Mouse (Mus musculus) retina, embryonic 14.5 days (tissue): ENCODE measurements around the gene B2m.

ENCODE experiments used
- DNase-seq: peaks from one replicate; pipeline ENCODE4 v3.0.0-alpha.2; 2015; ENCODE audit warnings: low spot score

The B2m gene

GRCm38 (mm10) chr2:122149716-122150115, 2.2 kb downstream of the B2m start:
- no peak for DNase-seq

- DNase-seq = no peak
Observed at GRCm38 (mm10) chr2:122151221-122151620, 3.7 kb downstream of the B2m start.

GRCm38 (mm10) chr2:122152850-122153249, 5.4 kb downstream of the B2m start:
- DNase-seq = no peak

GRCm38 (mm10) chr2:122153681-122154365, 6.3 kb downstream of the B2m start:
- DNase-seq = no peak

- no peak for DNase-seq
Observed at GRCm38 (mm10) chr2:122154479-122154878, 7.0 kb downstream of the B2m start.

DNA sequence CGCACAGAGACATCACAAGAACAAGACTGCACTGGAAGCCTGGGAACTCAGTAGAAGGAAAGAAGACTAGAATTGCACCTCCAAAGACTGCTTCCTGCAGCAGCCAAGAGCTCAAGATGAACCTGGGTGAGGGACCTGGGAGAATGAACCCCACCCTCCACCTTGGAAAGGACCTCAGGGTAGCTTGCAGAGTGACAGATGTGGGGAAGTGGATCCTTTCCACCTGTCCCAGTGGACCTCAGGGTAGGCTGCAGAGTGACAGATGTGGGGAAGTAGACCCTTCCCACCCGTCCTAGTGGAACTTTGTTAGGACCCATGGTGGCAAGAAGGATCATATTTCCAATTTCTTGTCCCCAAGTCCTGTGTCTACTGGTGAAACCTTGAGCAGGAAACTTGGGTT, 7.8 kb downstream of the B2m start:
- DNase-seq = no peak

DNA sequence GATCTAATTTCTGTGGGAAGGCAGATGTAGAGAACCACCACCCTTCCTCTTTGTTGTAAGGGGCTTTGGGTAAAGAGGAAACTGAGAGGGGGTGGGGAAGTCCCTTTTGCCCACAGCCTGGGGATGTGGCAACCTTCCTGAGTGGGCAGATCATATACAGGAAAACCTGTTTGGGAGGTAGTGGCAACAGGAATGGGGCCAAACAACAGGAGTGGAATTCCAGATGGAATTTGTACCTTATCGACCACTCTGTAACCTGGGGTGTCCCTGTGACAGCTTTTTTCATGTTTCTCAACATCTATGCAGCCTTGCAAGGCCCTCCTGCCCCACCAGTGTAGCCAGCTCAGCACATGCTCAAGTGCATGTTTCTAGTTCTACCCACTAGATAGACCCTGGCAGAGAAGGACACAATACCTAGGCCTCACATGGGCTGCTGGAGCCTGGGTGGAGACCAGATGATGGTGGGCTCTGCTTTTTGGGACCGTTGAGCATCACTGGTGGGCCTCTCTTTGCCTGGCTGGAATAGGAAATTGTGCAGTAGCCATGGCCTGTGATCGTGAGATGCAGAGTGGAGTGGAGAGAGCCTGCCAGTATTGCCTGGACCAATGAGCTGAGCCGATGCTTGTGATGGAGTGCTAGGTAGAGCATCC, 8.7 kb downstream of the B2m start:
- DNase-seq = no peak

DNA sequence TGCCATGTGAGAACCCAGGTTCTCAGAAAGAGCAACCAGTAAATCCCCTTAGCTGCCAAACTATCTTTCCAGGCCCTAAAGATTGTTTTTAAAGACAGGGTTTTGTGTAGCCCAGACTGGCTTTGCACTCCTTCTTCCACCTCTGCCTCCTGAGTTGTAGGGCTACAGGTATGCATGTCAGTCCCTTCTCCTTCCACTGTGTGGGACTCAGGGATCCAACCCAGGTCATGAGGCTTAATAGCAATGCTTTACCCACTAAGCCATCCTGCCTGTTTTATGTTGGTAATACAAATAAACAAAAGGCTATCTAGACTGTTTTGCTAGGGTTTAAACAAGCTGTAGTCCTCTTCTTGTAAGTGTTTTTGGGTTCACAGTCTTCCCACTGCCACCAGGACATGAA, 10.1 kb downstream of the B2m start:
- DNase-seq = no peak

GRCm38 (mm10) chr2:122158362-122158802, 10.9 kb downstream of the B2m start:
- no peak for DNase-seq

GRCm38 (mm10) chr2:122159667-122160066, 12.2 kb downstream of the B2m start:
- no peak for DNase-seq

GRCm38 (mm10) chr2:122160680-122161079, 13.2 kb downstream of the B2m start, which contains the start of gene Trim69:
Trim69 (plus strand) TSS chr2:122160700.
- DNase-seq = peak; percentile 85

- DNase-seq = no peak
Observed at GRCm38 (mm10) chr2:122161542-122161941, 14.1 kb downstream of the B2m start.

GRCm38 (mm10) chr2:122162529-122162928, 15.0 kb downstream of the B2m start:
- no peak for DNase-seq

- DNase-seq = no peak
Observed at GRCm38 (mm10) chr2:122163430-122164195, 16.1 kb downstream of the B2m start.

- no peak for DNase-seq
Observed at GRCm38 (mm10) chr2:122164293-122164692, 16.8 kb downstream of the B2m start.

DNA sequence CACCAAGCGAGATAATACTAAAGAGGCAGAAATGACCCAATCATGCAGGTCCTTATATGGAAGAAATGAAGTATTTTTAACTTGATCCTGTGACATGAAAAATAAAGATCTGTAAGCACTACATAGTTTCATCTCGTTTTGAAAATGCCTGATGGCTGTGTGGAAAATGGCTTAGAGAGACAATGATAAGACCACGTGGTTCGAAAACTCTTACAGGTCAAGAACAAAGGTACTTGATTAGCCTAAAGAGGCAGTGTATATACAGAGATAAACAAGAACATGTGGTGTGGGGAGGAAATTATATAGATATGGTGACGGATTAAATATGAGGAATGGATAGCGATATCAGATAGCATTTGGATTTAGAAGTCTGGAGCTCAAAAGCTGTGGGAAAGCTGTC, 23.8 kb downstream of the B2m start:
- no peak for DNase-seq

GRCm38 (mm10) chr2:122172188-122172587, 24.7 kb downstream of the B2m start:
- no peak for DNase-seq

- DNase-seq = no peak
Observed at GRCm38 (mm10) chr2:122180051-122180822, 32.8 kb downstream of the B2m start.

GRCm38 (mm10) chr2:122185086-122185485, 37.6 kb downstream of the B2m start:
- no peak for DNase-seq

DNA sequence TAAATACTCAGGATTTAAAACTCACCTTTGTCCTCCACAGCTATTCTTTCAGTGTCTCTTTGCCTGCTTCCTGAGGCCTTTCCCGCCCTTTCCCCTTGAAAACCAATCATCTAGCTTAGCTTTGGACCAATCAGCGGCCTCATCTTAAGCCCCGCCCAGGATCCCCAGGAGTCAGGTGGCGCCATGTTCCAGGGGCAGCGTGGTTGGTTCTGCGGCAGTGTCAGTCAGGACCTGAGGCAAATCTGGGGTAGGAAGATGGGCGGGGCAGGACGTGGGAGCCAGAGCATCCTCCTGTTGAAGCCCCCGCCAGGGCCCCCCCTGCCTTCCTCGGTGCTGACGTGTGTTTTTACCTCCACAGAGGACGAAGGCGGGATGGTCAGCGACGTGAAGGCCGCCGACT, 38.6 kb downstream of the B2m start, which contains the start of the genes Patl2 and Terb2:
Gene Patl2 (minus strand): TSS at position 84 of the 400 bp plus-strand sequence.
Gene Terb2 (plus strand): TSS at position 167 of the 400 bp plus-strand sequence.
- no peak for DNase-seq

DNA sequence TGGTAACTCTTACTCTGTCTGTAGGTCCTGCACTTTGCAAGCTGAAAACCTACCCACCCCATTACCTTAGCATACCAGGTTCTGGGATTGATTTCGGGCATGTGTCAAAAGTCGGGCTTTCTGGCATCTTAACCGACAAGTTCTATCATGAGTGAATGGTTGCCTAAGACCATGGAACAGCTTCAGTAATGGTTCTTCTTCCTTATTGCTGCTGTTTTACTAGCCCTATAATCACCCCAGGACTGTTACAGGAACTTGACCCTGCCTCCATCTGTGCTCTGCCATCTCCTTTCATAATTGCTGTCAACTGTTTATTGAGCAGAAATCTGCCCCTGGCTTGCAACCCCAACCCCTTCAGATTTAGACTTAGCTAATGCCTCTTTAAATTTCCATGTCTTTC, 39.3 kb downstream of the B2m start:
- DNase-seq = no peak

DNA sequence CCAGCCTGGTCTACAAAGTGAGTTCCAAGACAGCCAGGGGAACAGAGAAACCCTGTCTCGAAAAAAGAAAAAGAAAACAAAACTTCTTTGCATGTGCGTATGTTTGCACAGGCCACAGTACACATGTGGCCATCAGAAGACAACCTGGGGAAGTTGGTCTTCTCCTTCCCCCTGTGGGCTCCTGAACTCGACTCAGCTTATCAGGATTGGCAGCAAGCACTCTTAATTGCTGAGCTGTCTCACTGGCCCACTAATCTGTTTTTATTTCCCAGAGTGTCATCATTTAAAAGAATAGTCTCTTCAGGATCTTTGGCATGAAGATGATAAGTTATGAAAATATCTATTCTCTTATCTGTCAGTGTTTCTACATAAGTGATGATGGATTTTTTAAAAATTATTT, 44.4 kb downstream of the B2m start:
- no peak for DNase-seq
